Mouse (Mus musculus) left cerebral cortex, postnatal 14 days (tissue): ENCODE measurements around the gene Klf11. TPM values are rescaled to one million over a fixed set of nuclear protein-coding genes. Genes with fewer than 3 reads are reported as not detected.

Experiments
- DNase-seq, 2 experiments: peaks; one replicate each; pipeline ENCODE4 v3.0.0; 2021 to 2022; ENCODE audit warnings: low spot score in 2 of 2, mixed read lengths in 1 of 2
- intact Hi-C: fragments of 180-260 bp; cut with DNase I; formaldehyde crosslinking; loops from one replicate; pipeline ENCODE4 v1.15.1; 2025
- total RNA-seq, 2 experiments: library from RNA; stranded (reverse); gene quantifications; 2 replicates each; pipeline ENCODE4 v1.2.3; 2021

Gene Klf11
- total RNA-seq, 2 experiments from 2014 or later: 5.3 to 6.7 TPM

GRCm38 (mm10) chr12:24650415-24651062, 535 bp upstream of the Klf11 start:
- intact Hi-C loops: no loop called here

GRCm38 (mm10) chr12:24651642-24652342, 718 bp downstream of the Klf11 start:
- intact Hi-C loops: no loop called here
- peak; percentile 90 to 93 for DNase-seq

More at GRCm38 (mm10) chr12:24650415-24651062, 535 bp upstream of the Klf11 start:
- DNase-seq: peak in 1 of 2 experiments; percentile 11

- intact Hi-C loops: no loop called here
- no peak for DNase-seq
Measured at GRCm38 (mm10) chr12:24654065-24654862, 3.2 kb downstream of the Klf11 start.

- intact Hi-C loops: no loop called here
- no peak for DNase-seq
Measured at GRCm38 (mm10) chr12:24656436-24656835, 5.4 kb downstream of the Klf11 start.

GRCm38 (mm10) chr12:24658998-24659397, 7.9 kb downstream of the Klf11 start:
- DNase-seq: no peak
- intact Hi-C loops: no loop called here

GRCm38 (mm10) chr12:24659923-24660322, 8.8 kb downstream of the Klf11 start:
- DNase-seq: no peak
- intact Hi-C loops: no loop called here

- no peak for DNase-seq
- intact Hi-C loops: no loop called here
Measured at GRCm38 (mm10) chr12:24661100-24661499, 10.0 kb downstream of the Klf11 start.

GRCm38 (mm10) chr12:24662131-24662530, 11.1 kb downstream of the Klf11 start:
- intact Hi-C loops: no loop called here
- DNase-seq: no peak

- intact Hi-C loops: no loop called here
- DNase-seq: peak; percentile 31 to 45
Measured at GRCm38 (mm10) chr12:24680096-24680491, 29.0 kb downstream of the Klf11 start.

GRCm38 (mm10) chr12:24680492-24681285, 29.6 kb downstream of the Klf11 start:
- DNase-seq: peak; percentile 32 to 35
- intact Hi-C loops: no loop called here

GRCm38 (mm10) chr12:24681286-24682023, 30.4 kb downstream of the Klf11 start, which contains the start of gene Cys1:
Cys1 (minus strand) TSS chr12:24681813.
- no peak for DNase-seq
- intact Hi-C loops: no loop called here

- intact Hi-C loops: no loop called here
Measured at GRCm38 (mm10) chr12:24682563-24682962, 31.5 kb downstream of the Klf11 start.

GRCm38 (mm10) chr12:24683461-24683860, 32.4 kb downstream of the Klf11 start:
- no peak for DNase-seq
- intact Hi-C loops: no loop called here

More at GRCm38 (mm10) chr12:24682563-24682962, 31.5 kb downstream of the Klf11 start:
- DNase-seq: peak; percentile 51 to 73

- DNase-seq: no peak
- intact Hi-C loops: no loop called here
Measured at GRCm38 (mm10) chr12:24686038-24686695, 35.1 kb downstream of the Klf11 start.

GRCm38 (mm10) chr12:24686696-24687346, 35.7 kb downstream of the Klf11 start:
- intact Hi-C loops: no loop called here
- no peak for DNase-seq

- intact Hi-C loops: no loop called here
- DNase-seq: no peak
Measured at GRCm38 (mm10) chr12:24690351-24690750, 39.3 kb downstream of the Klf11 start.
